ENCODE assay signal across 8 mouse cellular contexts in genomic region chr3:37769268-37769756, GRCm38 (mm10). TPM values are rescaled to one million over a fixed set of nuclear protein-coding genes. Genes with fewer than 3 reads are reported as not detected.
DNase-seq lines count a peak whose midpoint lies in the region; ATAC-seq and TF ChIP-seq lines count a peak whose summit lies in the region.

No protein-coding gene starts in this region.

- DNase-seq in NIH3T3 (ENCODE audit: low read depth): peak; percentile 48
- peak; percentile 76 for DNase-seq in forebrain, postnatal 0 days
- DNase-seq in heart, postnatal 4 days: peak; percentile 85
- peak; percentile 77 for DNase-seq in layer of hippocampus, adult 11-12 months (ENCODE audit: low spot score)
- no peak for DNase-seq in liver, embryonic 13.5 days
- peak; percentile 59 to 61 for DNase-seq in monocyte, adult 2 months (ENCODE audit: low read depth in 1 of 2, low spot score in 2 of 2)
- no peak for DNase-seq in MN1 (ENCODE audit: low spot score)

- no peak for TF ChIP-seq CTCF in forebrain, postnatal 0 days (IDR thresholded peaks at IDR 0.05; ENCODE audit: low read depth)

- no peaks in the 10 kb centered on the region for H3K27me3 ChIP-seq in forebrain, postnatal 0 days (ENCODE audit: insufficient read depth, low read length)
- H3K27me3 ChIP-seq in liver, embryonic 13.5 days: no peaks in the 10 kb centered on the region

- peak; percentile 93 for ATAC-seq in cerebellum, adult (ENCODE audit: insufficient number of reproducible peaks, low FRiP score, low TSS enrichment)
- peak; percentile 92 for ATAC-seq in forebrain, postnatal 0 days
- ATAC-seq in liver, embryonic 13.5 days (ENCODE audit: low read depth): peak; percentile 55; the same call in 1 of the 2 replicates

- H3K9ac ChIP-seq in forebrain, postnatal 0 days: no peak overlapping the region
- no peak overlapping the region for H3K9ac ChIP-seq in liver, embryonic 13.5 days

- 7% methylated on average over 5 of the region's 5 CpGs for WGBS in forebrain, postnatal 0 days
- WGBS in liver, embryonic 13.5 days (ENCODE audit: insufficient replicate concordance): 13% methylated on average over 5 of the region's 5 CpGs

- no peaks in the 10 kb centered on the region for H3K9me3 ChIP-seq in forebrain, postnatal 0 days (ENCODE audit: low read length)
- no peaks in the 10 kb centered on the region for H3K9me3 ChIP-seq in liver, embryonic 13.5 days (replicated peaks)

- peak overlapping the region; percentile 23; the same call in 1 of the 2 replicates for H3K4me2 ChIP-seq in forebrain, postnatal 0 days (ENCODE audit: low read depth)
- no peak overlapping the region for H3K4me2 ChIP-seq in liver, embryonic 13.5 days

- no peak overlapping the region for H3K4me3 ChIP-seq in forebrain, postnatal 0 days (ENCODE audit: low read depth, low read length)
- H3K4me3 ChIP-seq in liver, embryonic 13.5 days (replicated peaks): no peak overlapping the region

- peak overlapping the region; percentile 71 for H3K27ac ChIP-seq in forebrain, postnatal 0 days (ENCODE audit: low read depth, low read length)
- no peak overlapping the region for H3K27ac ChIP-seq in liver, embryonic 13.5 days

- no peaks in the 10 kb centered on the region for H3K36me3 ChIP-seq in forebrain, postnatal 0 days (ENCODE audit: insufficient read depth)
- H3K36me3 ChIP-seq in liver, embryonic 13.5 days: no peaks in the 10 kb centered on the region

- H3K4me1 ChIP-seq in forebrain, postnatal 0 days (ENCODE audit: insufficient read depth): peaks cover 12% of the 10 kb centered on the region
- H3K4me1 ChIP-seq in liver, embryonic 13.5 days (replicated peaks): peaks cover 11% of the 10 kb centered on the region; the same call in 1 of the 2 replicates

RNA-seq across cellular contexts. Expression of gene Gm5148, which starts 45.0 kb away (rescaled TPM):
- total RNA-seq in forebrain, postnatal 0 days (2014; rRNA removed): 4.9 TPM in 2 replicates
- 9.9 and 11.9 TPM in 2 replicates for polyA plus RNA-seq in forebrain, postnatal 0 days (2015; fragmentation: Nextera tagmentation; extraction: Ambion mirVana)
- under 1 TPM; 0.25 to 0.43 TPM for total RNA-seq in heart, postnatal 4 days (2021)
- 2.6 and 2.7 TPM in 2 replicates for polyA plus RNA-seq in liver, embryonic 13.5 days (2015; fragmentation: Nextera tagmentation; extraction: Ambion mirVana)

Comparison
In these comparisons a context has a peak if more than half of its experiments do, and no peak if none do; other contexts are left out.
1. DNase-seq: peak in NIH3T3 (single experiment), forebrain, postnatal 0 days (single experiment), heart, postnatal 4 days (single experiment), layer of hippocampus, adult 11-12 months (single experiment) and monocyte, adult 2 months (2 of 2); none in liver, embryonic 13.5 days (single experiment) and MN1 (single experiment).
2. Peak in every context shown above with its lines, with median percentiles within 50 percentile points of each other: ATAC-seq.